Mouse (Mus musculus): ENCODE measurements at regions not wholly inside any gene's neighbourhood (a gene's known extent, or its start where the extent isn't known, plus 50 kb on each side); places are given as distances from the start of the nearest gene placed in this dataset.

- Histone ChIP-seq H3K27ac (ENCODE audit: low read length) (no peak overlapping the region), H3K9me3 (ENCODE audit: low read length) (no peaks in the 10 kb centered on the region), H3K4me2 (replicated peaks; ENCODE audit: low read depth, low read length) (no peak overlapping the region), H3K4me3 (ENCODE audit: low read length) (no peak overlapping the region), H3K9ac (replicated peaks; ENCODE audit: low read length) (no peak overlapping the region), H3K4me1 (ENCODE audit: insufficient read depth, low read length) (no peaks in the 10 kb centered on the region), H3K36me3 (ENCODE audit: insufficient read depth, low read length) (no peaks in the 10 kb centered on the region), H3K27me3 (ENCODE audit: insufficient read depth, low read length) (no peaks in the 10 kb centered on the region)
- WGBS = 77% methylated on average over 3 of the region's 3 CpGs
- no peak for ATAC-seq (ENCODE audit: low FRiP score, low TSS enrichment)
These were observed 57.3 kb downstream of the Tktl2 start for GRCm38 (mm10) chr8:66568861-66569260.

GRCm38 (mm10) chr8:66586182-66586581, 74.6 kb downstream of the Tktl2 start:
- Histone ChIP-seq H3K4me2 (replicated peaks; ENCODE audit: low read depth, low read length) (no peak overlapping the region), H3K36me3 (ENCODE audit: insufficient read depth, low read length) (no peaks in the 10 kb centered on the region), H3K27me3 (ENCODE audit: insufficient read depth, low read length) (no peaks in the 10 kb centered on the region), H3K4me1 (ENCODE audit: insufficient read depth, low read length) (no peaks in the 10 kb centered on the region), H3K27ac (ENCODE audit: low read length) (no peak overlapping the region), H3K9me3 (ENCODE audit: low read length) (no peaks in the 10 kb centered on the region), H3K9ac (replicated peaks; ENCODE audit: low read length) (no peak overlapping the region), H3K4me3 (ENCODE audit: low read length) (no peak overlapping the region)
- no peak for ATAC-seq (ENCODE audit: low FRiP score, low TSS enrichment)
- 67% methylated on average over 3 of the region's 3 CpGs for whole genome bisulfite sequencing

- H3K4me1 ChIP-seq (ENCODE audit: insufficient read depth, low read length) = no peaks in the 10 kb centered on the region
- 0 out of 2 replicates have a peak overlapping the region, but pooled peaks have one; percentile 18 for H3K4me3 ChIP-seq (ENCODE audit: low read length)
- 51% methylated on average over 8 of the region's 8 CpGs for whole genome bisulfite sequencing
- no peak overlapping the region for H3K9ac ChIP-seq (replicated peaks; ENCODE audit: low read length)
- ATAC-seq (ENCODE audit: low FRiP score, low TSS enrichment) = no peak; the same call in 1 of the 2 replicates
- no peaks in the 10 kb centered on the region for H3K27me3 ChIP-seq (ENCODE audit: insufficient read depth, low read length)
- no peaks in the 10 kb centered on the region for H3K36me3 ChIP-seq (ENCODE audit: insufficient read depth, low read length)
- H3K4me2 ChIP-seq (replicated peaks; ENCODE audit: low read depth, low read length) = peak overlapping the region; percentile 31; the same call in 1 of the 2 replicates
- H3K9me3 ChIP-seq (ENCODE audit: low read length) = no peaks in the 10 kb centered on the region
- no peak overlapping the region for H3K27ac ChIP-seq (ENCODE audit: low read length)
These were observed 75.3 kb downstream of the Tktl2 start for GRCm38 (mm10) chr8:66586850-66587249.

GRCm38 (mm10) chr8:66587272-66587671, 75.7 kb downstream of the Tktl2 start:
- Histone ChIP-seq H3K4me3 (ENCODE audit: low read length) (no peak overlapping the region), H3K36me3 (ENCODE audit: insufficient read depth, low read length) (no peaks in the 10 kb centered on the region), H3K27me3 (ENCODE audit: insufficient read depth, low read length) (no peaks in the 10 kb centered on the region), H3K4me1 (ENCODE audit: insufficient read depth, low read length) (no peaks in the 10 kb centered on the region), H3K9me3 (ENCODE audit: low read length) (no peaks in the 10 kb centered on the region), H3K4me2 (replicated peaks; ENCODE audit: low read depth, low read length) (0 out of 2 replicates have a peak overlapping the region, but pooled peaks have one; percentile 31), H3K27ac (ENCODE audit: low read length) (no peak overlapping the region), H3K9ac (replicated peaks; ENCODE audit: low read length) (no peak overlapping the region)
- 37% methylated on average over 2 of the region's 2 CpGs for WGBS
- no peak for ATAC-seq (ENCODE audit: low FRiP score, low TSS enrichment)

GRCm38 (mm10) chr8:66589437-66589836, 77.9 kb downstream of the Tktl2 start:
- Histone ChIP-seq H3K4me1 (ENCODE audit: insufficient read depth, low read length) (no peaks in the 10 kb centered on the region), H3K36me3 (ENCODE audit: insufficient read depth, low read length) (no peaks in the 10 kb centered on the region), H3K4me3 (ENCODE audit: low read length) (no peak overlapping the region), H3K27me3 (ENCODE audit: insufficient read depth, low read length) (no peaks in the 10 kb centered on the region), H3K9me3 (ENCODE audit: low read length) (no peaks in the 10 kb centered on the region), H3K9ac (replicated peaks; ENCODE audit: low read length) (no peak overlapping the region), H3K27ac (ENCODE audit: low read length) (no peak overlapping the region), H3K4me2 (replicated peaks; ENCODE audit: low read depth, low read length) (no peak overlapping the region)
- no peak for ATAC-seq (ENCODE audit: low FRiP score, low TSS enrichment)
- 62% methylated on average over 1 of the region's 1 CpGs for WGBS

- Histone ChIP-seq H3K9me3 (ENCODE audit: low read length) (no peaks in the 10 kb centered on the region), H3K4me3 (ENCODE audit: low read length) (no peak overlapping the region), H3K27me3 (ENCODE audit: insufficient read depth, low read length) (no peaks in the 10 kb centered on the region), H3K4me2 (replicated peaks; ENCODE audit: low read depth, low read length) (no peak overlapping the region), H3K9ac (replicated peaks; ENCODE audit: low read length) (no peak overlapping the region), H3K27ac (ENCODE audit: low read length) (no peak overlapping the region), H3K36me3 (ENCODE audit: insufficient read depth, low read length) (no peaks in the 10 kb centered on the region), H3K4me1 (ENCODE audit: insufficient read depth, low read length) (no peaks in the 10 kb centered on the region)
- WGBS = 73% methylated on average over 5 of the region's 5 CpGs
- no peak for ATAC-seq (ENCODE audit: low FRiP score, low TSS enrichment)
These were observed 80.7 kb downstream of the Npy5r start for GRCm38 (mm10) chr8:66607194-66607593.

- H3K4me1 ChIP-seq (ENCODE audit: insufficient read depth, low read length) = no peaks in the 10 kb centered on the region
- no peaks in the 10 kb centered on the region for H3K36me3 ChIP-seq (ENCODE audit: insufficient read depth, low read length)
- no peak overlapping the region for H3K9ac ChIP-seq (replicated peaks; ENCODE audit: low read length)
- no peak overlapping the region for H3K4me3 ChIP-seq (ENCODE audit: low read length)
- H3K4me2 ChIP-seq (replicated peaks; ENCODE audit: low read depth, low read length) = no peak overlapping the region
- no peaks in the 10 kb centered on the region for H3K9me3 ChIP-seq (ENCODE audit: low read length)
- no peak overlapping the region for H3K27ac ChIP-seq (ENCODE audit: low read length)
- WGBS = 76% methylated on average over 3 of the region's 3 CpGs
- no peak for ATAC-seq (ENCODE audit: low FRiP score, low TSS enrichment)
- H3K27me3 ChIP-seq (ENCODE audit: insufficient read depth, low read length) = no peaks in the 10 kb centered on the region
These were observed 64.6 kb downstream of the Npy5r start for GRCm38 (mm10) chr8:66623361-66623760.

- Histone ChIP-seq H3K36me3 (ENCODE audit: insufficient read depth, low read length) (no peaks in the 10 kb centered on the region), H3K9me3 (ENCODE audit: low read length) (no peaks in the 10 kb centered on the region), H3K4me1 (ENCODE audit: insufficient read depth, low read length) (no peaks in the 10 kb centered on the region), H3K4me3 (ENCODE audit: low read length) (no peak overlapping the region), H3K27me3 (ENCODE audit: insufficient read depth, low read length) (no peaks in the 10 kb centered on the region), H3K27ac (ENCODE audit: low read length) (no peak overlapping the region), H3K9ac (replicated peaks; ENCODE audit: low read length) (no peak overlapping the region), H3K4me2 (replicated peaks; ENCODE audit: low read depth, low read length) (no peak overlapping the region)
- ATAC-seq (ENCODE audit: low FRiP score, low TSS enrichment) = no peak
- 75% methylated on average over 10 of the region's 10 CpGs for WGBS
These were observed 64.1 kb downstream of the Npy5r start for GRCm38 (mm10) chr8:66623822-66624221.
